Mouse (Mus musculus) midbrain, embryonic 14.5 days (tissue): Measurements from ENCODE around the gene Plcd1. TPM values are rescaled to one million over a fixed set of nuclear protein-coding genes. Genes with fewer than 3 reads are reported as not detected.

Source experiments
- ATAC-seq: fragments of 200-750 bp; cut with Nextera tagmentation; 2 replicates; pipeline ENCODE4 v1.8.0; 2017; ENCODE audit warnings: moderate number of reproducible peaks, moderate library complexity; ENCODE audit not compliant: low FRiP score, low TSS enrichment
- DNase-seq: peaks from one replicate; pipeline ENCODE4 v3.0.0-alpha.2; 2015
- H3K27ac ChIP-seq: fragments of 300-500 bp; sonication (generic); replicated peaks from 2 replicates; pipeline ENCODE4 v1.5.1; 2014; ENCODE audit warnings: mild to moderate bottlenecking, low read depth, low read length, moderate library complexity
- H3K27me3 ChIP-seq: fragments of 300-500 bp; sonication (generic); 2 replicates; pipeline ENCODE4 v1.6.1; 2014; ENCODE audit warnings: low read length, control low read depth, mixed read lengths; ENCODE audit not compliant: control insufficient read depth, insufficient read depth
- H3K36me3 ChIP-seq: fragments of 300-500 bp; sonication (generic); 2 replicates; pipeline ENCODE4 v1.6.1; 2014; ENCODE audit warnings: low read length, control low read depth; ENCODE audit not compliant: control insufficient read depth, insufficient read depth
- H3K4me1 ChIP-seq: fragments of 300-500 bp; sonication (generic); 2 replicates; pipeline ENCODE4 v1.6.1; 2014; ENCODE audit warnings: mild to moderate bottlenecking, antibody characterized with exemption, low read length, control low read depth; ENCODE audit not compliant: control insufficient read depth, insufficient read depth
- H3K4me2 ChIP-seq: fragments of 300-500 bp; sonication (generic); 2 replicates; pipeline ENCODE4 v1.6.1; 2014; ENCODE audit warnings: mild to moderate bottlenecking, low read length, moderate library complexity
- H3K4me3 ChIP-seq: fragments of 300-500 bp; sonication (generic); replicated peaks from 2 replicates; pipeline ENCODE4 v1.5.1; 2014; ENCODE audit warnings: low read depth, low read length
- H3K9ac ChIP-seq: fragments of 300-500 bp; sonication (generic); replicated peaks from 2 replicates; pipeline ENCODE4 v1.6.1; 2014; ENCODE audit warnings: mild to moderate bottlenecking, low read length, moderate library complexity
- H3K9me3 ChIP-seq: fragments of 300-500 bp; sonication (generic); 2 replicates; pipeline ENCODE4 v1.6.1; 2016; ENCODE audit warnings: low read length, control low read depth, mixed read lengths; ENCODE audit not compliant: control insufficient read depth
- WGBS: fragments of 180-500 bp; shearing (Covaris S2); extraction: QIAGEN DNeasy Blood & Tissue Kit; methylation state at CpG from one replicate; pipeline ENCODE4 v1.1.7; 2014; 5-methylcytosine and 5-hydroxymethylcytosine counted together
- microRNA-seq: library from miRNA; unstranded; fragments of <30 nt; microRNA quantifications from one replicate; pipeline ENCODE4, GENCODE M21; 2016
- polyA plus RNA-seq: library from polyadenylated mRNA; unstranded; fragments of >200 nt; fragmentation: Nextera tagmentation; extraction: Ambion mirVana; gene quantifications from 2 replicates; pipeline ENCODE4 v1.2.1, GENCODE M21; 2014

Plcd1 gene
- polyA plus RNA-seq, 1 experiment from 2014 or later = 17.0 TPM

DNA sequence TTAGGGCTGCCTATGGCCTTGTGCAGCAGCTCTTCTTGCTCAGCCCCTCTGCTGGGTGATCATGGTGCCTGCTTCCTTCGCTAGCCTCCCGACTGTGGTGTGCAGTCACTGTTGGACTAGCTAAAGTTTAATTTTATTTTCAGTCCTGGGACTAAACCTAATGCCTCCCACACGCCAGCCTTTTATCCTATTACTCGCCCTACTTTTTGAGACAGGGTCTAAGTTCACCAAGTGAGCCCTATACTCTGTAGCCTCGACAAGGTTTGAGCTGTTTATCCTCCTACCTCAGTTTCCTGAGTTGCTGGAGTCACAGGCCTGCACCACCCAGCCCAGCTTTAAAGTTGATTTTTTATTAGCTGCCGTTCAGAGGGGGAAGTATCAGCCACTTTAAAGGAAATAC is 68.0 kb downstream of the Plcd1 start:
- Histone ChIP-seq H3K4me1 (no peaks in the 10 kb centered on the region), H3K4me2 (no peak overlapping the region), H3K27ac (no peak overlapping the region), H3K9ac (no peak overlapping the region), H3K9me3 (no peaks in the 10 kb centered on the region), H3K27me3 (no peaks in the 10 kb centered on the region), H3K36me3 (no peaks in the 10 kb centered on the region), H3K4me3 (no peak overlapping the region)
- ATAC-seq (no peak), DNase-seq (no peak)
- WGBS = 79% methylated on average over 6 of the region's 6 CpGs

- WGBS = 74% methylated on average over 7 of the region's 7 CpGs
- no peak overlapping the region for H3K4me2 ChIP-seq
- H3K27ac ChIP-seq = no peak overlapping the region
- DNase-seq = no peak
- H3K9me3 ChIP-seq = no peaks in the 10 kb centered on the region
- H3K9ac ChIP-seq = no peak overlapping the region
- 0 out of 2 replicates have a peak, but pooled peaks cover 6% of the 10 kb centered on the region for H3K36me3 ChIP-seq
- H3K4me3 ChIP-seq = no peak overlapping the region
- no peak for ATAC-seq
- no peaks in the 10 kb centered on the region for H3K27me3 ChIP-seq
- H3K4me1 ChIP-seq = no peaks in the 10 kb centered on the region
These were observed 71.6 kb downstream of the Plcd1 start for GRCm38 (mm10) chr9:119021731-119022130.

Small RNAs within 50 kb of the gene (microRNA-seq; reads per million reads assigned to microRNA genes)
- 11.8 reads per million, percentile 36 among the genes with 10 or more reads in this experiment for gene Mir26a-1

Other genes starting within 250 kb of the Plcd1 start
- gene Ctdspl, start 167.0 kb downstream of the Plcd1 start, polyA plus RNA-seq = 8.0 and 8.2 TPM in 2 replicates
- gene Vill, start 40.7 kb downstream of the Plcd1 start, polyA plus RNA-seq = 2.1 and 2.6 TPM in 2 replicates
- 0.27 and 1.2 TPM in 2 replicates for gene Dlec1, start 9.0 kb upstream of the Plcd1 start, polyA plus RNA-seq
- gene Acaa1b, start 63.6 kb upstream of the Plcd1 start, polyA plus RNA-seq = 1.2 and 2.8 TPM in 2 replicates
- gene Gm47289, start 65.7 kb upstream of the Plcd1 start, polyA plus RNA-seq = not detected in 2 replicates
- gene Slc22a13, start 115.6 kb upstream of the Plcd1 start, polyA plus RNA-seq = 0.12 TPM in 1 of 2 replicates, not detected in the other
- gene Oxsr1, start 228.9 kb upstream of the Plcd1 start, polyA plus RNA-seq = 13.0 and 18.2 TPM in 2 replicates
- gene Acaa1a, start 246.2 kb upstream of the Plcd1 start, polyA plus RNA-seq = 85.4 and 92.0 TPM in 2 replicates
- 3.4 and 5.6 TPM in 2 replicates for gene Myd88, start 247.9 kb upstream of the Plcd1 start, polyA plus RNA-seq